Mouse (Mus musculus) layer of hippocampus, adult 2 months (tissue): Measurements from ENCODE around the gene Hao2. TPM values are rescaled to one million over a fixed set of nuclear protein-coding genes. Genes with fewer than 3 reads are reported as not detected.

Experiments
- DNase-seq, 2 experiments: peaks; one replicate each; pipeline ENCODE4 v3.0.0; 2022; ENCODE audit warnings: low spot score in 2 of 2
- H3K27ac ChIP-seq: fragments of 200-600 bp; 2 replicates; pipeline ENCODE4 v1.8.1; 2022
- H3K4me3 ChIP-seq: fragments of 200-600 bp; 2 replicates; pipeline ENCODE4 v1.8.1; 2022; ENCODE audit warnings: mild to moderate bottlenecking
- CTCF ChIP-seq: fragments of 200-600 bp; conservative IDR thresholded peaks from 2 replicates; pipeline ENCODE4 v1.8.1; 2022; ENCODE audit warnings: antibody characterized with exemption, mild to moderate bottlenecking, moderate library complexity
- total RNA-seq, 2 experiments: library from RNA; stranded (reverse); gene quantifications; 2 replicates each; pipeline ENCODE4 v1.2.3; 2021

Hao2 gene
- total RNA-seq, 2 experiments from 2014 or later = not detected

DNA sequence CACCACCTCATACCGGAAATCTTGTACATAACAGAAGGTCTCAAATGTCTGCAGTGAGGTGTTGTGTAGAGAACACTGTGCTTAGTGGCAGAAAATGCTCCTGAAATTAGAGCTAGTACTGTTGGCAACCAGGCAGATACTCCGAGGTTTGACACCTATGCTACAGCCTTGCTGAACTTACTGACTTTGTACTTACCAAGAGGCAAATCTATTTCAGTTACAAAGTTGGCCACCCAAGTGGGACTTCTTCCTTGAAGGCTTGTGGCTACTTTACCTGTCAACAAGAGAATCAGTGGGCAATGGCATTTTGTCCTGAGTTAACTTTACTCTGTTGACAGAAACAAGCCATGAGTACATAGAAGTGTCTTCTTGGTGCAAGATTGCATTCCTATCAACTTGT, 4.6 kb upstream of the Hao2 start:
- no peak for TF ChIP-seq CTCF
- Histone ChIP-seq H3K27ac (no peak overlapping the region), H3K4me3 (no peak overlapping the region)
- DNase-seq = no peak

DNA sequence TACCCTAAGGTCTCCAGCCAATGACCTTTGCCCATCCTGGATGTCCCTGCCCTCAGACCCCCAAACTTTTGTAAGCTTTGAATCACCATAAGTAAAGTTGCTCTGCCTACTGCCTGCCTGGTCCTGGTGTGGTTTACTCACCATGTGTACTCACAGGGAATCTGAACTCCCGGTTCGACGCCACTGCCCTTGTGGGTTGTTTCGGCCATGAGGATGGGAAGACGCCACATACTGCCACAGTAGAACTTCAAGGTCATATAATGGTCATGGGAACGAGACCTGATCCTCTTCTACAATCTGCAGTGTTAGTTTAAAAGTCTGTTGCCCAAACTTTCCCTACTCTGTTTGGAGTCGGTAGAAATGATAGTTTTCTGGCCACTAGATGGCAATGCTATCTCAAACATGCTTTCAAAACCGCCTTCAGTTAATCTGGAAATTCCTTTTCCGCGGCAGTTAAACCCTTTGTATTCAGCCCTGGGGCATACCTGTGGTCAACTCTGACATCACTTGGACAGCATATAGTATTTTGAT, 2.1 kb upstream of the Hao2 start:
- H3K27ac ChIP-seq = no peak overlapping the region
- DNase-seq = peak in 1 of 2 experiments; percentile 47
- TF ChIP-seq CTCF = peak; percentile 81
- H3K4me3 ChIP-seq = no peak overlapping the region

DNA sequence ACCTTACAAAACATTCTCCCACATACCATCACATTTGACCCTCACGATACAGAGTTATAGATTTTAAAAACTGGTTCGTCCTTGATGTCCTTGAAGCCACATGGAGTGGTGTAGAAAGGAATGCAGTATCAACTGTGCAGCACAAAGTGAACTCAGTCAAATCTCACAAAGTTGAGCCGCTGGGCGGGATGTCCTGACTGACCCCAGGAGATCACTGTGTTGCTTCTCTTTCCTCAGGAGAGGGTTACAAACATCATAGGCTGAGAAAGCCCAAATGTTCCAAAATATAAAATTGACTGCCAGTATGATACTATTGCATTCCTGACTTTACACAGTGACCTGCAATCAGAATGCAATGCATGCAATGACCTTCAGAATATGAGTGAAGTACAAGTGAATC, 2.6 kb downstream of the Hao2 start:
- DNase-seq = no peak
- no peak for TF ChIP-seq CTCF
- no peak overlapping the region for H3K4me3 ChIP-seq
- no peak overlapping the region for H3K27ac ChIP-seq

GRCm38 (mm10) chr3:98888206-98888605, 4.8 kb downstream of the Hao2 start:
- Histone ChIP-seq H3K27ac (no peak overlapping the region), H3K4me3 (no peak overlapping the region)
- DNase-seq = no peak
- no peak for TF ChIP-seq CTCF

DNA sequence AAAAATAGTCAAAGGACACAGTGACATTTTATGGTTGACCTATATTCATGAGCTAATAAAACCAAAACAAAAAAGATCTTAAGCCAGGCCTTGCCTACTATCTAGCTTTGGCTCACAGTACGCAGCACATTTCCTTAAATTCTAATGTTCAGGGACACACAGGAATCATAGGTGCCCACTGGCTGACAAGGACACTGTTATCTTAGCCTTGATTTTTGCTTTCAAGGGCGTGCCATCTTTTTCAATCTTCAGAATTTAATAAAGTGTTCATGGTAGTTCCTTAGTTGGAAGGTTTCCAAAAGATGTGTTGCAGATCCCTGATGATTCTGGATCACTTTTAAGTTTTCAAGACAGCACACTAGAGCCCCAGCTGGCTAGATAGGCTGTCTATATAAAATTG, 12.2 kb downstream of the Hao2 start:
- no peak for TF ChIP-seq CTCF
- DNase-seq = no peak
- no peak overlapping the region for H3K4me3 ChIP-seq
- H3K27ac ChIP-seq = no peak overlapping the region

- H3K27ac ChIP-seq = no peak overlapping the region
- TF ChIP-seq CTCF = no peak
- no peak for DNase-seq
- H3K4me3 ChIP-seq = no peak overlapping the region
Observed at GRCm38 (mm10) chr3:98880216-98880615, 12.8 kb downstream of the Hao2 start.

DNA sequence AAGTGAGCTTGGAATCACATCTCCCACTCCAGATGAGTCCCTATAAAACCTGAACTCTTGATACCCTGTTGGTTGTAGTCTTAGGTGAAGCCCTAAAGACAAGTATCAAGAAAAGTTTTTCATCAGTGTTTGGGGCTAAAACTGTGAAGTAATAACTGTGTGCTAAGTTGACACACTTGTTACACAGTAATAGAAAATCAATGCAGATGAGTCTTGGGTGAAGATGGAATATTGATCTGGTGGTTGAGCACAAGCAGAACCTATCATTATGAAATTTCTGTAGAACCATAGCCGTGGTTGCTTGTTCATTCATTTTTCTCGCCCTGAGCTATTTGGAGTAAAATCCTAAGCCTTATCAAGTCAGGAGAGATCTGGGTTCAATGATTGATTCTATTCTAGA, 24.8 kb downstream of the Hao2 start:
- no peak for DNase-seq
- TF ChIP-seq CTCF = no peak
- no peak overlapping the region for H3K4me3 ChIP-seq
- H3K27ac ChIP-seq = no peak overlapping the region

DNA sequence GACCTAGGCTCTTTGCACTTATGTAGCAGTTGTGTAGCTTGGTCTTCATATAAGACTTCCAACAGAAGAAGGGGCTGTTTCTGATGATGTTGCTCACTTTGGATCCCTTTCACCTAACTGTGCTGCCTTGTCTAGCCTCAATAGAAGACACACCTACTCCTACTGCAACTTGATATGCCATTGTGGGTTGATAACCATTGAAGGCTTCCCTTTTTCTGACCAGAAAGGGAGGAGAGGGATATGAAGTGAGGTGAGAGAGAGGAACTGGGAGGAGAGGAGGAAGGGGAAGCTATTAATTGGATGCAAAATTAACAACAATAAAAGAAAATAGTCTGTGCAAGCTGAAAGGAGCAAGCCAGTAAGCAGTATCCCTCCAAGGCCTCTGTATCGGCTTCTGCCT, 30.2 kb downstream of the Hao2 start:
- DNase-seq = no peak
- no peak overlapping the region for H3K4me3 ChIP-seq

GRCm38 (mm10) chr3:98859576-98859975, 33.5 kb downstream of the Hao2 start, which contains the start of gene Hsd3b1:
Gene Hsd3b1, minus strand, starts transcription at chr3:98859794.
- Histone ChIP-seq H3K4me3 (no peak within 1 kb of the TSS), H3K27ac (no peak within 1 kb of the TSS)
- no peak for TF ChIP-seq CTCF
- DNase-seq = no peak

More for the DNA sequence above, 30.2 kb downstream of the Hao2 start:
- no peak for TF ChIP-seq CTCF
- no peak overlapping the region for H3K27ac ChIP-seq

- Histone ChIP-seq H3K27ac (no peak overlapping the region), H3K4me3 (no peak overlapping the region)
- no peak for TF ChIP-seq CTCF
- DNase-seq = no peak
Observed at GRCm38 (mm10) chr3:98858051-98858450, 35.0 kb downstream of the Hao2 start.

GRCm38 (mm10) chr3:98856892-98857291, 36.1 kb downstream of the Hao2 start:
- Histone ChIP-seq H3K27ac (no peak overlapping the region), H3K4me3 (no peak overlapping the region)
- no peak for DNase-seq
- no peak for TF ChIP-seq CTCF

- Histone ChIP-seq H3K27ac (no peak overlapping the region), H3K4me3 (no peak overlapping the region)
- no peak for TF ChIP-seq CTCF
- no peak for DNase-seq
Observed at GRCm38 (mm10) chr3:98855160-98855559, 37.9 kb downstream of the Hao2 start.

DNA sequence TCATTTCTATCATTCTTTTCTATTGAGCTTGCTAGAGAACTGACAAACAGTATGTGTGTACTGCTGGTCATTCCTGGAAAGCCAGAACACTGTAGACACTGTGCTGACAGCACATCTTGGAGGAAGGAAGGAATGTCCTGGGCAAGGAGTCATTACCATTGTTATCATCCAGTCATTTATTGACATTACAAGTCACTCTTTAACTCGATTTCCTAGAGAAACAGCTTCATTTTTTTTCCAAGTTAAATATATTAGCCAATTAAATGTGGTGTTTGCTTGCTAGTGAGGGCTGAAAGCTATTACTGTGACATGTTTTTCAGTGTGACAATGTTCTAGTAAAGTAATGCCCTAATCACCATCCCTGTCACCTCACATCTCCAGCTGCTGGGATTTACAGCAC, 39.4 kb downstream of the Hao2 start:
- DNase-seq = no peak
- no peak for TF ChIP-seq CTCF
- H3K4me3 ChIP-seq = no peak overlapping the region
- no peak overlapping the region for H3K27ac ChIP-seq

- DNase-seq = no peak
- Histone ChIP-seq H3K27ac (no peak overlapping the region), H3K4me3 (no peak overlapping the region)
- no peak for TF ChIP-seq CTCF
Observed at GRCm38 (mm10) chr3:98853051-98853450, 40.0 kb downstream of the Hao2 start.

GRCm38 (mm10) chr3:98852631-98853030, 40.4 kb downstream of the Hao2 start:
- no peak for TF ChIP-seq CTCF
- H3K4me3 ChIP-seq = no peak overlapping the region
- H3K27ac ChIP-seq = no peak overlapping the region
- no peak for DNase-seq
